Mouse (Mus musculus) gastrocnemius, adult 8-10 months (tissue): ENCODE data around the gene Fzr1. TPM values are rescaled to one million over a fixed set of nuclear protein-coding genes. Genes with fewer than 3 reads are reported as not detected.

Experiments
- DNase-seq, 2 experiments: peaks; one replicate each; pipeline ENCODE4 v3.0.0; 2022; ENCODE audit warnings: low spot score in 2 of 2
- total RNA-seq, 4 experiments: library from RNA; stranded (reverse); gene quantifications; 2 replicates each; pipeline ENCODE4 v1.2.4; 2022

The Fzr1 gene
- total RNA-seq, 4 experiments from 2014 or later: 14.8 to 18.5 (median 16.6) TPM

DNA sequence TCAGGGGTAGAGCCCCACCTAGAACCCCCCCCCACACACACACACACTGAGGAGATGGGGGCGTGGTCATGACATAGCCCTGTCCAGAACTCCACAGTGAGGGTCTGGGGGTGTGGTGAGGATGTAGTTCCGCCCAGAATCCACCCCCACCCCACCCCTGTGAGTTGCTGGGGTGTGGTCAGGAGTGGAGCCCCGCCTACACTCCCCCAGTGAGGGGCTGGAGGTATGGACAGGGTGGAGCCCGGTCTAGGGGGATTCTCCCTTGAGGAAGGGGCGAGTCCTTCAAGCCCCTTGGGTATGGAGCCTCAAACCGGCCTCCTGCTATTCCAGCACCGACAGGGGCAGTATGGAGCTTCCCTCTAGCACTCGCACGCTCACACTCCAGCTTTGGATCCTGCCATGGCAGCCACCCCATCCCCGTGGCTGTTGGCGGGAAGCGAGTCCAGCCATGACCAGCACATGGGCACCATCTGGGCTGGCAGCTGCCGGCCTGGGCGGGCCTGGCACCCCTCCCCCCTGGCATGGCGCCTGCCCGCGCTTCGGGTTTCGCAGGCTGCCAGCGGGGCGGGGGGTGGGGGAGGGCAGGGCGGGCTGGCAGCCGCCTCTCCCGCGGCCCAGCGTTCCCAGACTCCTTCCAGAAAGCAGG is 38.4 kb upstream of the Fzr1 start:
- peak; percentile 91 to 95 for DNase-seq

DNA sequence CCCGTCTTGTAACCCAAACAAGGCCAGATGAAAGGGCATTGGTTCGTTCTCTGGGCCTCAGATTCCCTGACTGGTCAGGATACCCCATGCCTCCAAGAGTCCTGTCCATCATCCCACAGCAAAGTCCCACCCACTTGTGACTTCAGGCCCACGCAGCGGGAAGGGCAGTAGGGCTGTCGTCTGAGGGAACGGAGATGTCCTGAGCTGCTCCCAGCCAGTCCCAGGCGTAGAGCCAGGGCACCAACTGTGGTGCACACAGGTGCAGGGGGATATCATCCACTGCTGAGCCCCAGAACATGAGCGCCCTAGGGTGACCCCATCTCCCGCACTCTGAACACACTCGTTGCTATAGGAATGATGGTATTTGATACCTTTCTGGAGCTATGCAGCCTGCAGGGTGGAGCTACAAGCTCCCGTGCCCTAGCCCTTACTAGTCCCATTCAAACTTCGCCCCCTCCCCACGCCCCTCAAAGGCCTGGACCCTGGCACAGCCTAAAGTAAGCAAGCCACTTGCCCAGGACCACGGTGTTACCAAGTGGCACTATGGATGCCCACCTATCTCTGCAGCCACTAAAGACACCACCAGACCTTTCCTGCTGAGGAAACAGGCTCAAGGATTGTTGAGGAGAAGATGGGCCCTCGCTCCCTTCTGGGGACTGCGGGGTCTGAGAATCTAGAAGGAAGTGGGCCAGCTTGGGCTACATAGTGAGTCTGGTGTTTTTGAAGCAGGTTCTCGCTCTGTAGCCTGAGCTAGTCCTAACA is 37.4 kb upstream of the Fzr1 start:
- DNase-seq: peak; percentile 71 to 87

DNA sequence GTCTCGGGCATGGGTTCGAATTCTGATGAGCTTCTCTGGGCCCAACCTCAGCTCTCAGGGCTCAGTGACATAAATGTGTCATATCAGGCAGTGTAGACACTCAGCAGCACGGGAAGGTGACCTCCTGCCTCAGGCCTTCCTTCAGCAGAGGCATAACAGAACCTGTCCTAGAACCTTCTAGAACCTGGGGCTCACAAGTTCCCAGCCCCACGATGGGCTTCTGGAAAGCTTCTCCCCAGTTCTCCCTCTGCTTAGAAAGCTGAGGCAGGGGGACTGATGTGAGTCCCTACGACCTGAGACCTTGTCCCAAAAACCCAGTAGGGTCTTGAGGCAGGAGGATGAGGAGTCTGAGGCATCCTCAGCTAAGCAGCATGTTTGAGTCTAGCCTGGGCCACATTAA is 36.8 kb upstream of the Fzr1 start:
- DNase-seq: peak in 1 of 2 experiments; percentile 14

DNA sequence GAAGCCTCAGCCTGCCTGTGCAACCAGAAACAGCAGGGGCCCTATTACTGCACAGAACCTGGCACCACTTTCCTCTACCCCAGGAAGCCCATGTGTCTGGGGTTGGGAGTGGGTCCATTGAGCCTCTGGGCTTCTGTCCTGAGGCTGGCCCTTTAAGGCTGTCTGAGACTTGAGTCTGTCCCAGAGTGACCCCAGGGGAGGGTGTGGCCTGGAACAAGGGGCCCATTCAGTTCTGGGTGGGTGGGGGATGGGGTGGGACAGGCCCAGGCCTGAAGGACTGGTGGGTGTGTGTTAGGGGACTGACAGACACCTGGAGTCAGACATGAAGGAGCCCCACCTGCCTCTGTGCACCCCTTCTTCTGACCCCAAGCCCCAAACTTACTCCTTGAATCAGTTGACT is 36.4 kb upstream of the Fzr1 start:
- peak in 1 of 2 experiments; percentile 58 for DNase-seq

DNA sequence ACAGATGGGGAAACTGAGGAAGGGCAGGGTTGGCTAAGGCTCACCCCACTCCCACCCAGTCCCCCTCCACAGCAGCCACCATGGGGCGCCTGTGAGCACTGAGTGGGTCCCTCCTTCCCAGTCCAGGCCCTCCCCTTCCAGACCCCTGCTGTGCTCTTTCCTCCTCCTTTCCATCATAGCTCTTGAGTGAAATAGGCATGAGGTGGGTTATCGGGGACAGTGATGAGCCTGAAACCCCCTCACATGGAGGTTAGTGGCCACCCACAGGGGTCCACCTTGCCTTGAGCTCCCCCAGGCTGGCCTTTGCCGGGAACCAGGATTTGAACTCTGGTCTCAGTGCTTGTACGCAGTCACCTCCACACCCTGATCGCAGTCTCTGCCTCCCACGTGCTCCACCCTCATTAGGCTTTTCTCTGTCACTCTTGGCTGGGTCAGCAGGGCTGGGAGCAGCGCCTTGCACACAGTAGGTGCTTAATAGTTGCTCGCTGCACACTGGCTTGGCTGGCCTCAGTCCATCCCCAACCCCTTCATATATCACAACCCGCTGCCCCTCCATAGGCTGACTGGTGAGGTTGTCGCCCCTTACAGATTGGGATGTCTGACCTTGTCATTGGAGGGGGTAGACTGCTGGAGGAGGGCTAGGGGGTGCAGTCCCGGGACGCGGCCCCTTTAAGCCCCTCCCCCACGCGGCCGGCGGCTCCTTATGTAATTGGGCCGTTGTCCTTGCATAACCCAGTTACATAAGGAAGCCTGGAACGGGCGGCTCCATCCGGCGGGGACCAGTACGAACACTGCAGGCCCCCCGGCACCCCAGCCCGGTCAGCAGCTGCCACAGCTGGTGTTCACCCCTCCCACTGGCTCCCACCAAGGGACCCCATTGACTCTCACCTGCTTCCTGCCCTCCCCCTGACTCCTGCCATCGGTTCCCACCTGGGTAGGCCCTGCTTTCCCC is 35.3 kb upstream of the Fzr1 start:
- DNase-seq: peak; percentile 89 to 95

DNA sequence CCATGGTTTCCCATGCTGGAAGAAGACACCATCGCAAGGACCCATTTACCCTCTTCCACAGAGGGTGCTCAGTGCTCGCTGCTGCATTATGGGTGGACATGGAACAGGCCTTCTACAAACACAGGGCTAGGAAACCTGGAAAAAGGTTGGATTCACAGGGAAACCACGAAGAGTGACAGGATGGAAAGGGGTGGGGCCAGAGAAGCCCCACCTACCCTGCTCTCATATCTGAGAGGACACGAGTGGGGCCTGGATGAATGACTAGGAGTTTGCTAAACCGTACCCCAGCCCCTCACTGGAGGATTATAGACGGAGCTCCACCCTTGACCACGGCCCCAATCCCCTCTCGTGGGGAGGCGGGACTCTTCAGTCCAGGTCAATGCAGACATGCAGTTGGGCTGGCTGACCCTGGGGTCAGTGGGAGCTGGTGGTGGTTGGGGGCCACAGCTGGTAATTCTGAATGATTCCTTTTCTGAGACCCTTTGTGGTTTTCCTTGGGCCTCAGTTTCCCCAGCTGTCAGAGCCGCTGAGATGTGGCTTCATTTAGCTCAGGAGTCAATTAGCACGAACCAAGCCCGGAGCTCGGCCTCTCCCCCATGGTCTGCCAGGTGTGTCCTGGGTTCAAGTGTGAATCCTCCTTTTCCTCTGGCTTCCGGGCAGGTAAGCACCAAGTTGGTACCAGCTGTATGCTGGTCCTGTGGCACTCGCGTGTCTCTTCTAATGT is 34.4 kb upstream of the Fzr1 start:
- no peak for DNase-seq

DNA sequence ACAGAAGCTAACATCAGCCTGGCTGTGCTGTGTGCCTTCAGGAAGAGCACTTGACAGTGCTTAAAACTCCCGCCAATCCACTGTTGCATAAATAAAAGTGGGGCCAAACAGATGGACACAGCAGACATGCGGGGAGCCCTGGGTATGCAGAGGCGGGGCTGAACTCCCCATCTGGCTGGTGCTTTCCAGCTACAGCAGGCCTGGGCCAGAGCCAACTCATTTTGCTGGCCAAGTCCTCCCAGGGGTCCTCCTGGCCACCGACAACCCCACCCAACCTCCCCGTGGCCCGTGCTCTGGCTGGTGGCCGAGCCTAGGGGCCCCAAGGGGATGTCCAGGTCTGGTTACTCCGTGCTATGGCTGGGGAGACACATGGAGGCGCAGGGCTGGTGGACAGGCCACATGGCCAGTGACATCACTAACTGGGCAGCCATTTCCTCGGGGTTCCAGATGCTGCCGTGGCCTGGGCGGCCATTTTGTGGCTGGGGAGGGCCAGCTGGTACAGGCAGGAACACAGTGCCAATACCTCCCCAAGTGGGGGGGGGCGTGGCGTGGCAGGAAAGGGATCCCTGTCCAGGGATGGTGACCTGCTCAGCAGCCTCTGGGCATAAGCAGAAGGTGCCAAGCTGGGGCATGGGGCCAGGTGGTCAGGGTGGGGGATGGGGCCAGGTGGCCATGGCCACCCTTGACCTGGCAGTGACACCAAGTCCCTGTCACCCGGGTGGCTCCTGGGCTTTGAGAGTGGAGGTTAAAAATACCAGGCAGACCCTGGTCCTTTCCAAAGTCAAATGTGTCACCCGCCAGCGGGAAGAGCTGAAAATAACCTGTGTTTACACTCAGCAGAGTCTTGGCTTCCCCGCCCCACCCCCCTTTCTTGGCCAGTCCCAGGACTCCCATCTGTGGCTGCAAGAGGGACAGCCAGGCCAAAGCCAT is 33.4 kb upstream of the Fzr1 start:
- DNase-seq: peak; percentile 94 to 96

DNA sequence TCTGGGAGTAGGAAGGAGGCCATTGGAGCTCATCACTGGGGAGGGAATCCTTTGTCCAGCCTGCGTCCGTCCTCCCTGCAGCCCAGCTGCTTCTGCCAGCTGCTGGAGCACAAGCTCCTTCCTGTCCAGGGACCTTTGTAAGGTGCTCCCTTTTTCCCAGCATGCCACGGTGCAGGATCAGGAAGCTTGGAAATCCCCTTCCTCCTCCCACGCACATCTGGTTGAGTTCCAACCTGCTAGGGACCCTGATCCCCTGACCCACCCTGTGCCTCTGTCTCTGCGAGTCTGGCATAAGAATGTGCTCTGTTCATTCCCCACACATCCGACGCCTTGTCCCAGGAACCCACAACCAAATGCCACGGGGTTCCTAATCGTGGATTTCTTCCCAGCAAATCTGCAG is 32.7 kb upstream of the Fzr1 start:
- DNase-seq: no peak

DNA sequence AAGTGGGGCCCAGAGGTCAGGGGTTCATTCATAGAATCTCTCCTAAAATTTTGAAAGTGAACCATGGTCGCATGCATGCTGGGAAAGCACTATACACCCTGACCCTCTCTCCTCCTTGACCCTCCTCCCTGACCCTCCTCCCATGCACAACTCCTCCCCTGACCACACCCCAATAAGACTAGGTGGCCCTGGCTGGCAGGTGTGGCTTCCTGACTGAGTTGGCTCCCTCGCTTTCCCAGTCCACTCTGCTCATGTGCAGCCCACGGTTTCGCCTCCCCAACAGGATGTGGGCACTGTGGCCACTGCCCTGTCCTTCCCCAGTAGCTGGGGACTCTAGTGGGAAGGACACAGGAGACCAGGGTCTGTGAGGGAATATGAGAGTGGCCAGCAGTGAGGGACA is 32.0 kb upstream of the Fzr1 start:
- DNase-seq: no peak

DNA sequence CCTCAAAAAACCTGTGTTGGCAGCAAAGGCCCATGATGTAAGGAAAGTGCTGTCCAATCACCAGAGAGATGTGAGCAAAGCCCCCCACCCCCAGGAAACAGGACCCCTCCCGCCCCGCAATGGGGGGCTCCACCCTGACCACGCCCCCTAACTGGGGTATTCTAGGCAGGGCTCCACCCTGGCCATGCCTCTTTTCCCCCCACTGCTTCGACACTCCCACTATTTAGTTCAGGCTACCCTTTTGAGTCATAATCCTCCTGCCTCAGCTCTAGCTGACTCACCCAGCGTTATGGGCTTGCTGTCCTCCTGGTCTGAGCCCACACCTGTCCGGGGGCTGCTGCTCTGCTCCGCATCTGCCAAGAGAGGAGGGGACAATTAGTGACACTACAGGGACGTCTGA is 31.0 kb upstream of the Fzr1 start:
- no peak for DNase-seq

DNA sequence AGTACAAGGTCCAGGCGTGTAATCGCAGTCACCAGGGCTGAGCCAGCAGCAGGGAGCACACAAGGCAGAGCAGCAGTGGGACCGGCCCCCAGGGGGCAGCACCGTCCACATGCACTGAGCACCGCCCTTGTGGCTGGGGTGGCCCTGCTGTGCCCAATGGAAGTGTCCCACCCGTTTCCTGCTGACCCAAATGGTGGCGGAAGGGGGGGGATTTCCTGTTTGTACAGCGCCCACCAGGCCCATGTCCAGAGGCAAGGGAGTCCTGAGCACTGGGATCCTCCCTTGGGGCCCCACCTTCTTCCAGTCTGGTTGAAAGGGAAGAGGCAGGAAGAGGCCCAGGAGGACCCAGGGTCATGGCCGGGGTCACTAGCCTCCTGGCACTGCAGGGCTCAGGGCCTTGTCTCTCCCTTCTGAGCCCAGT is 30.6 kb upstream of the Fzr1 start:
- peak; percentile 85 to 90 for DNase-seq

DNA sequence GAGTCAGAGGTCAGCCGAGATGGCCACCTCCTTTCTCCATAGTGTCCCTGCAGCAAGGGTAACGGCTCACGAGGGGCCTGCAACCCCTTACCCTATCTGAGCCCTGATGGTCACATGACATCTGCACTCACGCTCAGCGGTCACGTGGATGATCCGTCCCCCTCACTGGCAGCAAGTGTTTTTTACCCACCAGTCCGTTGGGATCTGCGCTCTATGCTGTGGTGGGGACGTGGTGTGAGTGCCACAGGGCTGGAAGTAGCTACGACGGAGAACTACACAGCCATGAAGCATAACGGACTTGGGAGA is 30.1 kb upstream of the Fzr1 start:
- DNase-seq: no peak

DNA sequence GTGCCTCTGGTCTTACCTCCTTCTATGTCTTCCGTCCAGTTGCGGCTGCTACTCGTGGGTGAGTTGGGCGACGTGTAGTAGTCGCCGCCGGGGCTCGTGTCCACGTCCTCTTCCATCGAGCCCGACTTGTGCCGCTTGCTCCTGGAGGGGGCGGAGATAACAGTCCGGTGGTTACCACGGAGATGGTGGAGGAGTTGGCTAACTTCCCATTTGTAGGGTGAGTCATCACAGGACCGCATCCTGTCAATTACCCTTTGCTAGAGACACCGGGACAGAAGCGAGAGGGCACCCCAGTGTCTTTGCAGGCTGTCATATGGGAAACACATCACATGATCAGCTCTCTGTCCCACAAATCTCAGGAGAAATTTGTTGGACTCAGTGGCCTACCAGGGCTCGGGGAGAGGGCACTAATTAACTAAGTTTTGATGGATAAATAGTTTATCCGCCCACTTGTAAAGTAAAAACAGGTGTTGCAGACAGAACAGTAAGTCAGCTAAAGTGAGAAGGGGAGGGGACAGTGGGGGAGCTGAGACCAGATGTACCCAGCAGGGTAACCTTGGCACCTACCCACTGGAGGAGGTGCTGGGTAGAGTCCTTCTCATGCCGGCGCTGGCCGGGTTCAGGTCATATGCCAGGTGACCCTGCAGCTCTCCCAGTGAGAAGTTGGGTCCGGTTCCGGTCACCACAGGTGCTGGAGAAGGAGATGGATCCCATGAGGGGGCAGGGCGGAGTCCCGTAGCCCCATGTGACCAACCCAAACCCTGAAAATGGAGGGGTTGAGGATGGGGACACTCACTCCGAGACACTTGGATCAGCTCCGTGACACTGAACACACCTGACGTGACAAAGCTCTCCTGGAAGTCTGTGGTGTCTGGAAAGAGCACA is 29.5 kb upstream of the Fzr1 start:
- DNase-seq: peak in 1 of 2 experiments; percentile 71

DNA sequence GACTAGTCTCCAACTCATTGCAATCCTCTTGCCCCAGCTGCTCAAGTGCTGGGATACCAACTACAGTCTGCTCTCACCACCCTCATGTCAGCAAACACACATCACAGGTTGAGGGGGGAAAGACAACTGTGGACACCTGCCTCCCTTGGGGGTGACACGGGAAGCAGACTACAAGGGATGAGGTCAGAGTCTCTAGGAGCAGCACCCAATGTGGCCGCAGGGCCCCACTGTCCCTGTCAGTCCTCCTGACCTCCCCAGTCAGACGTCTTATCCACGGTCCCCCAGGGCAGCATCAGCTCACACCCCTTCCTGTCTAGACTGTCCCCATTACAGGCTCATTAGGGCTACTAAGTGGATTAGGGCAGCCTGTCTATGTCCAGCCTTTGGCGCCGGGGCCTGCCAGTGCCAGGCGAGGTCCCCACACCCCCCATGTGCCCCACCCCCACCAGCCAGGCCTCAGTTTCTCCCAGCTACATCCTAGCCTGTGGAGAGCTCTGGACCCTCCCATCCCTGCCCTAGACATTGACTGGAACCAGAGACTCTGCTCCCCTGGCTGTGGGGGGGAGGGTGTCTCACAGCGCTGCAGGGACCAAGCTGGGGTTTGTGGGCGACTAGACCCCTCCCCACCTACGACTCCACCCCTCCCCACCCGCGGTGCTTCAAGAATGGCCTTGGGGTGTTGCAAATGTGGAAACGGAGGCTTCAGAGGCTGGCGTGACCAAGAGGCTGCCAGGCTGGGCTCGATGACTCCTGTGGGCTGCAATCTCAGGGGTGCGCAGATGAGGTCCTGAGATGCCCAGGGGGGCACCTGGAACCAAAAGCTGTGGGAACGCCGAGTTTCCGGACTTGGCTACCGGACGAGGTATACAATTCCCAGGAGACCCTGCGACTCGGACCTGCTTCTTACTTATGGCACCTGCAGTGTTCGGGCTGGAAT is 28.5 kb upstream of the Fzr1 start:
- DNase-seq: no peak

DNA sequence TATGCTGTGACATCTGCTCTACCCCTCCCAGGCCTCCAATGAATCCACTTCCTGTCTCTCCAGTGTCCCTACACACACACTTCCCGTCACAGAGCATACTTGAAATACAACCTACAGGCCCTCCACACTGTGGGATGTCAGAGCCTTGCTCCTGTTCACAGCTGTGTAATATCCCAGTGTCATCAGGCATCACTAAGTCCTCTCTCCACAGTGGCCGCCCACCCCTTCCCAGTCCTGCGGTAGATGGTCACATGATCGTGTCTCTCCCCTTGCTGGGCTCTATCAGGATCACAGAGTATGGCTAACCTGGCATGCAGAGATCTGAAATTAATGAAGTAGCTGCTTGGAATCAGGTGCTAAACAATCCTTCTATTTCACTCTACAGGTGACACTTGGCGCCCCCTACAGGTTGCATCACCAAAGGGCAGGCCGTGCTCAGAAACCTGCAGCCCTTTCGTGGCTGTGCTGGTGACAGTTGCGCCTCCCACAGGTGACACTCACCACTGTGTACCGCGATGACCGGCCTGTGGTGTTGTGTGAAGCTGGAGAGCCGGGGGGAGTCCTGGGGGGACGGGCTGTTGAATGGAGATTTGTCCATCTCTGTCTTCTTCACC is 27.4 kb upstream of the Fzr1 start:
- no peak for DNase-seq

DNA sequence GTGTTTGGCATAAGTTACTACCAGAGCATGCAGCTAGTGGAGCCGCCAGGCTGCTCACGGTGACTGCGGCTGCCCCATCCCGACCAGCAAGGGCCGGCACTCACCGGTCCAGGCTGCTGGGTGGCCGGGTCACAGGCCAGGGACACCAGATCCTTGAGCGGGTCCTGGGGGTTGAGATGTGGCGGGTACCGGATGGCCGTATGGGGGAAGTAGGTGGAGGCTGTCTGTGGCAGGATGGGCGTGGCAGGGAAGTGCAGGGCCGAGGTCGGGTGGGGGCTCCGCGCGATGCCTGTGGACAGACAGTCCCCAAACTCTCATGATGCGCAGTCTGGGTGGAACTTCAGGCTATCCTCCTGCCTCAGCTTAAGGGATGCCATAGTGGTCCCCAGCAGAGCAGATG is 26.4 kb upstream of the Fzr1 start:
- no peak for DNase-seq

DNA sequence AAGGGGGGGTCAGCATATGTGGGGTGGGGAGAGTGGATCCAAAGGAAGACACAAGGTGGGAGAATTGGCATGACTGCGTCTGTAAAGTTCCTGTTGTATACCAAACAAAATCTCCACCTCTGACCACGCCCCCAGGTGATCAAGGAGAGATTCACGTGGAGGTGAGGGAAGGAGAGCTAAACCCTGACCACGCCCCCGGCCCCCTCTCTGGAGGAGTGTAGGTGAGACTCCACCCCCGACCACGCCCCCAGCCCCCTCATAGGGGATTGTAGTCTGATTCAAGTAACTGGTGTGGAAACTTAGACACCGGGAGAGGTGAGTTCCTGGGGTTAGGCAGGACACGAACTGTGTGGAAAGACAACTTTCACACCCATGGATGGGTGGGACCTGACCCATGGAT is 25.8 kb upstream of the Fzr1 start:
- no peak for DNase-seq

DNA sequence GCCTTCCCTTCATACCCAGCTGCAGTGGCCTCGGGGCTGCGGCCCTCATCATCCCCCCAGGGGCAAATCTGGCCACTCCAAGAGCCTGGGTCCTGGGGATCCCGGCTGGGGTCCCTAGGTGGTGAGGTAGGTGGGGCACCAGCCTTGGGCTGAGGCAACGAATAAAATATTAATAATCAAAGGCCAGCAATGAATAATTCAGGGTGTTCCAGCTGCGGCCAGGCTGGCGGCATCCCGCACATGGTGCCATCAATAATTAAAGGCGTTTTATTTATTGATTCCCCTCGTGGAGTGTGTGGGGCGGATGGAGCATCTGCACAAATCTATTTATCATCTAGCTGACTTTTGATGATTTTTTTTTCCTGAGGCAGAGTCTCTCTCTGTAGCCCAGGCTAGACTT is 25.2 kb upstream of the Fzr1 start:
- DNase-seq: no peak
